Mouse (Mus musculus): ENCODE data around the gene Efna5.

DNA sequence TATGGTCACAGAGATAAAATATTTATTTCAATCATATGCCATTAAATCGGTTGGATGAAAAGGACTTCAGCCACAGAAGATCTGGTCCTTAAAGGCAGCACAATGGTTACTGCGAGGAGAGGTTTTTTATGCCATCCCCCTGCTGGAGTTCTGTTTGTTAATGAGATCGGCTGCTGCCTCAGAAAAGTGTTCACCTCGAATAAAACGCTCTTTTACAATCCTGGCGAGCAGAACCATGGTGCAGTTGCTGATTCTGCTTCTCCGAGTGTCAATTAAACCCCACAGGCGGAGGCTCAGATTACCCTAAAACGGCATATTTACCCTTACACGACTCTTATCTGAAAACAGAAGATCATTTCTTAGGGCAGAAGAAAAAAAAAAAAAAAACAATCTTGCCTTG is 146.2 kb downstream of the Efna5 start:
- TF ChIP-seq CTCF (IDR thresholded peaks at IDR 0.05; ENCODE audit: low read depth, low read length): no peak
- no peak for TF ChIP-seq GATA2 (IDR thresholded peaks at IDR 0.05; ENCODE audit: borderline replicate concordance, low read depth, low read length)
- no peak for TF ChIP-seq TAL1 (conservative IDR thresholded peaks at IDR 0.05; ENCODE audit: low read depth, low read length)
- TF ChIP-seq GATA1 (IDR thresholded peaks at IDR 0.05; ENCODE audit: borderline replicate concordance, low read length): no peak
